Comparison of ENCODE assay signal across 16 mouse cellular contexts in genomic region chr3:89987822-89988221, GRCm38 (mm10).
"Had no signal": no experiment of that assay in that cellular context is flagged by ENCODE, and none has a peak within 500 bp of the region (broad histone marks: within the 10 kb centered on the region; RNA-seq: fewer than 3 reads in every experiment).

No protein-coding gene starts in this region.

- DNase-seq: kidney, adult 8-10 months; kidney, postnatal 36 days; left cerebral cortex, postnatal 4 days; lung, adult 2 months; lung, postnatal 36 days; right cerebral cortex, adult 18-20 months; thymus, postnatal 36 days had no signal

- H3K4me3 ChIP-seq: layer of hippocampus, adult 2 months; limb, embryonic 13.5 days; midbrain, embryonic 13.5 days; myocyte; neural tube, embryonic 15.5 days had no signal

- H3K36me3 ChIP-seq: midbrain, embryonic 13.5 days; neural tube, embryonic 15.5 days had no signal

- H3K27me3 ChIP-seq: limb, embryonic 13.5 days; midbrain, embryonic 13.5 days; neural tube, embryonic 15.5 days had no signal

- H3K9me3 ChIP-seq: limb, embryonic 13.5 days; midbrain, embryonic 13.5 days; neural tube, embryonic 15.5 days had no signal

- H3K27ac ChIP-seq: kidney, postnatal 0 days; layer of hippocampus, adult 2 months; limb, embryonic 13.5 days; liver, embryonic 14.5 days; midbrain, embryonic 13.5 days; neural tube, embryonic 15.5 days had no signal

- H3K9ac ChIP-seq: limb, embryonic 13.5 days; liver, embryonic 14.5 days; midbrain, embryonic 13.5 days; neural tube, embryonic 15.5 days had no signal

- H3K4me2 ChIP-seq: limb, embryonic 13.5 days; midbrain, embryonic 13.5 days; neural tube, embryonic 15.5 days had no signal

- H3K4me1 ChIP-seq: limb, embryonic 13.5 days; midbrain, embryonic 13.5 days; neural tube, embryonic 15.5 days had no signal

- ATAC-seq: intestine, postnatal 0 days; lung, postnatal 0 days; midbrain, embryonic 13.5 days had no signal
